Mouse (Mus musculus) cerebellum, adult 11 months (tissue): Measurements from ENCODE around the gene Hibadh.

Experiments
- DNase-seq: peaks from one replicate; pipeline ENCODE4 v3.0.0; 2022

Gene Hibadh

DNA sequence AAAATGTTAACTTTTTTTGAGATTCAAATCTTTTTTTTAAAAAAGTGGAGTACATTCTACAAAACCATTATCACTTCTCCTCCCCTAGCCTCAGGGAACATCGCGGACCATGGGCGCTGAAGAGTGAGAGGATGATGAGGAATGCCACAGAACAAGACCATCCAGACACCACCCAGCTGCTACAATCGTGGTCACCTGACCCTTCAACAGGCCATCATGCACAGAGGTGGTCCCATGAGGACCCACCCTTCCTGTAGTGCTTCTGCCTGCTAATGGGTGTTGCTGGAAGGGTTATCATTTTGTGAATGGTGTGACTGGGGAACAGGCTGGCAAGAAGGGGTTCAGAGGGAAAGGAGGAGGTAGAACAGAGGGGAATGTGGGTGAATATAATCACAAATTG is 2.9 kb downstream of the Hibadh start:
- DNase-seq = no peak

DNA sequence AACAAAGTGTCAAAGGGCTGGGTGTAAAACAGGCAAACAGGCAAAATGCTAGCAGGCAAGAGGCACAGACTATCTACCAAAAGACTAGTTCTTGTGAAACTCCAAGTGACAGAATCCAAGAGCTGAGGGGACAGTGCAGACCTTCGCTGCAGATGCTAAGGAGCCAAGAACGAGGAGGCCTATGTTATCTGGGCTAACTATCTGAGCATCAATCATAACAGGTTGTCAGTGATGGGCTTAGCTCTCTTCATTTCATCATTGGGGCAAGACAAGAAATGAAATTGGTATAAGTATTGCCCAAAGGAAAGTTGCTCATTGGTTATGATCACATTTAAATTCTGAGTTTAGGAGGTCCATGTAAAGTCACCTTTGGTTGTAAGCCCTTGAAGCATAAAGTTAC is 4.8 kb downstream of the Hibadh start:
- DNase-seq = no peak

GRCm38 (mm10) chr6:52630625-52631024 is 9.6 kb downstream of the Hibadh start:
- no peak for DNase-seq

GRCm38 (mm10) chr6:52629180-52629579 is 11.0 kb downstream of the Hibadh start:
- no peak for DNase-seq

GRCm38 (mm10) chr6:52626735-52627134 is 13.5 kb downstream of the Hibadh start:
- DNase-seq = no peak

- no peak for DNase-seq
Measured at GRCm38 (mm10) chr6:52623741-52624140, 16.4 kb downstream of the Hibadh start.

DNA sequence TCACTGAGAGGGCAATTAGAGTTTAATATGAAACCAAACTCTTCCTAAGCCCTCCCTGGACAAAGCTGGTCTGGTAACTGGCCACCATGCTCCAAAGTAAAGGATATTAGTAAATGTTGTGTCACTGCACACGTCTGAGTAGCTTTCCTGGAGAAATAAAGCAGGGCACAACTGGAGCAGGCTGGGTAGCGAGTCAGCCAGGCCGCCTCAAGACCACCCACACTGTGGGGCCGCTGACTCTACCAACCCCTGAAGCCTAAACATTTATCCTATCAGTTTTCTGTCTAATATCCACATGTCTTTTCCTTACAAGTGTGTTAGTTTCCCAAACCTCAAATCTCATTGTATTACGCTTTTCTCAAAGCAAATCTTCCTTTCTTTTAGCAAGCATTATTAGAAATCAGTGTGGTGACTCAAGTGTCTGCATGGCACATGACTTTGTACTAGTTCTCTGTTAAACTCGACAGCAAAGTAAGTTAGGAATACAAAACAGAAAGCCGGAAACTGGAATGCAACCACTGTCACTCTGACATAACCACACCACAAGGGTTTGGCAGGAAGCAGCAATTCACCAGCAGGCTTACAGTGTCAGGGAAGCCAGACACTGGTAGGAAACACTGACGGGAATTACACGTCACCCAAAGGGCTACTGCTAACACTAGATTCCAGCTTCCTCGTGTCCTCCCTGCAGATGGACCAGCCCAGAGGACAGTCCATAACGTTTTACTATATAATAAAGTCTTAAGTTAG is 18.3 kb downstream of the Hibadh start:
- DNase-seq = no peak

- no peak for DNase-seq
Measured at GRCm38 (mm10) chr6:52620090-52620489, 20.1 kb downstream of the Hibadh start.

DNA sequence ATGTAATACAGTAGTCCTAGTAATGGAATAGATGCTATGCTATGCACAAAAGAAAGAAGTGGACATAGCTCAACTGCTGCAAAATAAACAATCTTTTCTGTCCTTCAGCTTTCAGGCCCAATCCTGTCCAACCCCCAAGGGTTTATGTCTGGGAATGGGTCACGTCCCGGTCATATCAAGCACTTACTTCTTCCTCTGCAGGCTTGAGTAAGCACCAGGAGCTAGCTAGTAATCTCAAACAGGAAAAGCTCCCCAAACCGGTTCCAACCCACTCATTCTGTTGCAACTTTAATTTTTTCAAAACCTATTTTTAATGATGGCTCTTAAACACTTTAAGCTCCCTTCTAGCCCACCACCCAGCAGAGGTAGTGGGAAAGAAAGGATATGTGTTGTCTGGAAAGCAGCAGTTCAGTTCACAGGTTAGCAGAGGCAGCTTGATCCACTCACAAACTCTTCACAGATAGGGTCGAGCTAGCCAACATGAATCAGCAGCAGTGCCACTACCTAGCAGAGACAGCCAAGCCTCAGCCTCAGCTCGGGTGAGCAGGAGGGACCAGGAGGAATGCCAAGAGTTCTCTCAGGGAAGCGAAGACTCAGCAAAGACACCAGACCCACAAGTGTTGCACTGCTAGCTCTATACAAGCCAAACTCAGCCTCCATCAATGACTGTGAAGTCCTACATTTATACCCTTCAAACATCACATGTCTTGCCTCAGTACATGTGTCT is 30.4 kb downstream of the Hibadh start:
- no peak for DNase-seq

DNA sequence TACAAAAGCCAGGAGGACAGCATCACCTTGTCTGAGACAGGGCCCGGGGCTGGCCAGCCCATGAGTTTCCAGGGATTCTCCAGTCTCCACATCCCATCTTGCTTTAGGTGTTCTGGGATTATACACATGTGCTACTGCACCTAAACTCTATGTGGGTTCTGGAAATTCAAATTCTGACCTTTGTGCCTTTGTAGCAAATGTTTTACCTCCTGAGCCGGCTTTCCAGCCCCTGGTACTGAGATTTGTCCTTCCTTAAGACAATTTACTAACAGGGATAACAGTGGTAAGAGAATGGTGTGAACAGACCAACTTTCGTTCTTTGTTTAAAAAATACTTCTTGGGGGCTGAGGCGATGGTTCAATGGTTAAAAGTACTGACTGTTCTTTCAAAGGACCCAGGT is 32.1 kb downstream of the Hibadh start:
- no peak for DNase-seq

- DNase-seq = no peak
Measured at GRCm38 (mm10) chr6:52606746-52607347, 33.3 kb downstream of the Hibadh start.

- no peak for DNase-seq
Measured at GRCm38 (mm10) chr6:52601706-52602642, 38.2 kb downstream of the Hibadh start.

- DNase-seq = no peak
Measured at GRCm38 (mm10) chr6:52601117-52601516, 39.1 kb downstream of the Hibadh start.

DNA sequence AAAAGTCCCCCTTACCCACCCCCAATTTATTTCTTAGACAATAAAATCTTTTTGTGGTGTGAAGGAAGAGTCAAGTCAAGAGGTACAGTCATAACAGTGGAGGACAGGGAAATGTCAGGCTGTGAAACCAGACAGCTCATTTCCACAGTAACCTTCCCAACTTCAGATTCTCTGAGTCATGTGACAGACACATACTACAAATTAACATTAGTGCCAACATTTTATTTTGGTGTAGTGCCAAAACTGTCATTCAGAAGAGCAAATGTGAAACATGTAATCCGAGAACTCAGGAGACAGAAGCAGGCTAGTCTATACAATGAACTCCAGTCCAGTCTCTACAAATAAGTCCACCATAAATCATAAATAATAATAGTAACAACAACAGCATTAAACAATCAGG is 45.4 kb downstream of the Hibadh start:
- DNase-seq = no peak

- no peak for DNase-seq
Measured at GRCm38 (mm10) chr6:52586564-52586963, 53.6 kb downstream of the Hibadh start.

- DNase-seq = no peak
Measured at GRCm38 (mm10) chr6:52584383-52584782, 55.8 kb downstream of the Hibadh start.

DNA sequence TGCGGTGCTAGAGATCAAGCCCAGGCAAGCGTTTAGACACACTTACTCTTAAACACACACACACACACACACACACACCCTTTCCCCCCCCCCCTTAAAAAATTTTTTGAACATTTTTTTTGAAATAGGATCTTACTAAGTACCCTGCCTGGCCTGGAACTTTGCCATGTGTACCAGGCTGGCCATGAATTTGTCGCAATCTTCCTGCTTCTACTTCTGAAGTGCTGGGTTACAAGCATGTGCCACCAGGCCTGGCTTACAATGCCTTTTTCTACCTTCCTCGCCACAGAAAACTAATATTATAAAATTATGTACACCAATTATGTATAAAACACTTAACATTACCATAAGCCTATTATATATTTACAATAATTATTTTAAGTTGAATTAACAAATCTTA is 59.1 kb downstream of the Hibadh start:
- no peak for DNase-seq

DNA sequence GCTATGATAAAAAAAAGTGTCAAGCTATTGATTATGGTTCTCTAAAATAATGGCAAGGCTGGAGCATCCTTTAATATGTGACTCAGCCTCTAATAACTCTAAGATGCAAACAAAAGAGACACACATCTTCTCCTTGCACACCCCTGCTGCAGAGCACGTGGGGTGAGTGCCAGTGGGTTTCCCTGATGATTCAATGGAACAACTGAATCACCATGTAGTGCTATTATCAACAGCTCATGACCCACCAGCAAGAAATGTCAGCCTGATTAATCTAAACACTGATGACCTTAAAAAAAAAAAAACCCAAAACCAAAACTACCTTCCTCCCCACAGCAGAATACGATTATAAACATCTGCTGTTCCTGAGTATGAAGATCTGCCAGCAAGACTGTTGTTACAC is 61.9 kb downstream of the Hibadh start:
- DNase-seq = no peak

- DNase-seq = no peak
Measured at GRCm38 (mm10) chr6:52577270-52577669, 62.9 kb downstream of the Hibadh start.

DNA sequence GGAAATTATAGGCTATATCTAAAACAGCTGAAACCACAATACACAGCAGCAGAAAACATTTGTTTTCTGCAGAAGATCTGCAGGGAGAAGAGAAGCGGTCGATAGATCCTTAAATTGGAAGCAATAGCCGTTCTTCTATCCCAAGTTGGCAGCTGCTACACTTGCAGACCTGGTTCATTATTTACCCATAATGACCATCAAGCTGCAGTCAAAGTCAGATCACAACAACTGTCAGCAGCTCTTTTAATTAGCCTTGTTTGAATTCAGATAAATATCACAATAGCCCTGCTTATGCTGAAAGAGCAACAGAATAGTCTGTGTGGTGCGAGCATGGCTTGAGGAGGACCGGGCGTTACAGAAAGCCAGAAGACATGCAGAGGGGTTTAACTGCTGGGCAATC is 71.5 kb downstream of the Hibadh start:
- no peak for DNase-seq

DNA sequence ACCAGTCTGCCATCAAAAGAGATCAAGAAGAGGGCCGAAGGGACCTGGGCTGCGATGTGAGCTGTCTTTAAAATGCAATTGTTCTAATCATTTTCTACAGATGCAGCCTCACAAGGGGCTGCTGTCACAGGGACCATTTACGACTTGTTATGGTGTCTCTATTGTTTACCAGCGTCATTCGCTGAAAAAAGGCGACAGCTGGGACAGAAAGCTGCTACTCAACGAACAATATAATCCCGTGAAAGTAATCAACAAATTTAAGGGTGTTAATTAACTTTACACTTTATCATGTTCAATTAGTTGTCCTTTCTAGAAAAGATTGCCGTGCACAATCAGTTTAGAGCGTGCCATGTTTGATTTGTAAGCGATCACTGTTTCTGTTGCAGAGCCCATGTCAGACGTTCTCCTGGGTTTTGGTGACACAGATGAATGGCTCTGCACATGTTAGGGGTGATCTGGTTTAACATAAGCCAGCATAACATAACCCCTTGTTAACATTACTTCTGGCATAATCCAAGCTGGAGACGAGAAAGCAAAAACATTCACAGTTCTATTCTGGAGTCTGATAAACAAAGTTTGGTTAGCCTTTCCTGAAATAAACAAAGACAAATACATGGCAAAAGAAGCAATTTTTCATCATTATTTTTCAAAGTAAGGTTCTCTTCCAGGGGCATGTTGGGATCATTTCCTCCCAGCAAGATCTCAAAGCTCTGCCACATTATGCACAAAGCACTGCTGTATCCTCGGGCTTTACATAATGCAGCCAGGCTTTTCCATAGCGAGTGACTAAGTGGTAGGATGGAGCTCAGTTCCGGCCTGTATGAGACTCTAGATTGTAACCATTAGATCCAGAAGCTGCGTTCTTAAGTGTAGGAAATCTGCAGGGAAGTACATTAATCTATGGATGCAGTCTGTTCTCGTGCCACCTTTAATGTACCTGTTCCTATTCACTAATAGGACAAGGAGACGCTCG is 72.6 kb downstream of the Hibadh start:
- no peak for DNase-seq

- DNase-seq = no peak
Measured at GRCm38 (mm10) chr6:52565210-52565609, 75.0 kb downstream of the Hibadh start.
